Mouse (Mus musculus): Measurements from ENCODE around the gene Abcf1. TPM values are rescaled to one million over a fixed set of nuclear protein-coding genes. Genes with fewer than 3 reads are reported as not detected.
"Not testable (repeated sequence)": the region's sequence is repeated elsewhere in the genome, so short reads cannot be mapped to it uniquely, and the experiment has no call there.

The Abcf1 gene
- polyA plus RNA-seq (2015; fragmentation: Nextera tagmentation; extraction: Ambion mirVana): 90.5 and 111 TPM in 2 replicates

DNA sequence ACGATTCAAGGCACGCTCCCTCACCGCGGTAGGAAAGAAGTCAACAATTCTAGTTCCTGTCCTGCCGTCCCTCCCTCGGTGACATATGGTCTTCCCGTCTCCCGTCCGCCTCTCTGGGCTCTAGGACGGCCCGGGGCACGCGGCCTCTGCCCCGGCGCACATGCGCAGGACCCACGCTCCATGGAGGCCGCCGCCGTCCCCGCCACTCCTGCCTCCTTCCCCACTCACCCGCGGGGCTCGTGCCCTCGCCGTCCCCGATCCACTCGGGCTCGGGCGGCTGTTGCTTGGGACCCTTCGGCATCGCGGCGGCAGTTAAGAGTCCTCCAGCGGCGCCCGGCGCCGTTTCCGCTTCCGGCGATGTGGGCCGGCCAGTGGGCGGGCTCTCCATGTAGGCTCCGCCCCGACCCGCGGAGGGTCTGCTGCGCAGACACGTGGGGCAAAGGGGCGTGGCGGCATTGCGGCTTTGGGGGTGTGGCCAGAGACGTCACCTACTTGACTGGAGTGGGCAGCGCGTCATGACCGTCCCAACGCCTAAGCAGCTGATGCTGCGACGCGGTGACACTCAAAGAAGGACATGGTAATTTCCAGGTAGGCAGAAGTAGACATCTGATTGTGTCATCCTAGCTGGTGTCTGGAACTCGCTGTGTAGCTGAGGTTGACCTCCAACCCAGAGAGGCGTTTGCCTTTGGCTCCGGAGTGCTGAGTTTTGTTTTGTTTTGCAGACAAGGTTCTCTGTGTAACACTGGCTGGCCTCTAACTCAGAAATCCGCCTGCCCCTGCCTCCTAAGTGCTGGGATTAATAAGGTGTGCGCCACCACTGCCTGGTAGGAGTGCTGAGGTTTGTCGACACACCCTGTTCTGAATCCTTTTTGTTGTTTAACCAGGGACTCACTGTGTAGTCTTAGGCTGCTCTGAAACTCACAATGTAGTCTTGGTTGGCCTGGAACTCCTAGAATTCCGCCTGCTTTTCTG, at the start of gene Abcf1:
TSS of gene Abcf1 (minus strand) at position 344 of the 972 bp plus-strand sequence.
- WGBS: under 1% methylated on average over 68 of the region's 68 CpGs

GRCm38 (mm10) chr17:36018979-36019378, 49.4 kb upstream of the Abcf1 start:
- WGBS: 80% methylated on average over 2 of the region's 2 CpGs

More for the DNA sequence above, at the start of gene Abcf1:
- no peaks in the 10 kb centered on the region for H3K9me3 ChIP-seq
- ATAC-seq (ENCODE audit: low read depth): peak; percentile 96
- H3K27ac ChIP-seq (replicated peaks): peak within 1 kb of the TSS; percentile 79
- peak within 1 kb of the TSS; percentile 82 for H3K4me2 ChIP-seq
- H3K36me3 ChIP-seq: peaks cover 43% of the 10 kb centered on the region
- H3K9ac ChIP-seq: peak within 1 kb of the TSS; percentile 77
- H3K4me3 ChIP-seq: peak within 1 kb of the TSS; percentile 70
- peaks cover 29% of the 10 kb centered on the region for H3K4me1 ChIP-seq (replicated peaks)
- H3K27me3 ChIP-seq: no peaks in the 10 kb centered on the region

DNA sequence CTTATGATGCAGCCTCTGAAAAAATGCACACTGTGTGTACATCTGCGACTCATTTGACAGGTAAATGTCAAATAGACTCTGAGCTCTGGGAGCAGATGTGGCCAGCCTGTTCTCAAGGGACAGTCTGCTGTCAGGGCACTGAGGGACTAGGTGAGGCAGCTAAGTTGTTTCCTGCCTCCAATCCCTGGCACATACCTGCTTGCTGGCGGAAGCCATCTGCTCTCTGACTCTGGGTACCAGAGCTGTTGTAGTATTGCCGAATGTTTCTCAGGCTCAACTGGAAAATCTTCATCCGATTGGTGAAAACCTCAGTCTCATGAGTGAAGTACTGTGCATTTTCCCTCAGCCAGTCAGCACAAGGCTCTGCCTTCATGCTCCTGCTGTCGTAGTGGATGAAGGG, 47.5 kb upstream of the Abcf1 start:
- no peak for ATAC-seq (ENCODE audit: low read depth)
- Histone ChIP-seq H3K4me1 (replicated peaks) (no peaks in the 10 kb centered on the region), H3K9me3 (no peaks in the 10 kb centered on the region), H3K4me3 (no peak overlapping the region), H3K4me2 (no peak overlapping the region), H3K27ac (replicated peaks) (no peak overlapping the region), H3K27me3 (no peaks in the 10 kb centered on the region), H3K36me3 (peaks cover 20% of the 10 kb centered on the region), H3K9ac (no peak overlapping the region)
- 95% methylated on average over 5 of the region's 5 CpGs for WGBS

More at GRCm38 (mm10) chr17:36018979-36019378, 49.4 kb upstream of the Abcf1 start:
- Histone ChIP-seq H3K9me3 (no peaks in the 10 kb centered on the region), H3K27me3 (no peaks in the 10 kb centered on the region), H3K9ac (no peak overlapping the region), H3K4me1 (replicated peaks) (peaks cover 4% of the 10 kb centered on the region; the same call in 1 of the 2 replicates), H3K4me2 (no peak overlapping the region), H3K27ac (replicated peaks) (no peak overlapping the region), H3K36me3 (peaks cover 20% of the 10 kb centered on the region), H3K4me3 (no peak overlapping the region)
- no peak for ATAC-seq (ENCODE audit: low read depth)

- Histone ChIP-seq H3K9ac (no peak overlapping the region), H3K4me1 (replicated peaks) (no peaks in the 10 kb centered on the region), H3K27me3 (no peaks in the 10 kb centered on the region)
Observed at GRCm38 (mm10) chr17:36014977-36015376, 45.4 kb upstream of the Abcf1 start.

GRCm38 (mm10) chr17:36004409-36004808, 34.8 kb upstream of the Abcf1 start:
- H3K4me3 ChIP-seq; H3K4me2 ChIP-seq; H3K9me3 ChIP-seq; ATAC-seq (ENCODE audit: low read depth); H3K27ac ChIP-seq (replicated peaks); H3K4me1 ChIP-seq (replicated peaks); H3K9ac ChIP-seq; H3K27me3 ChIP-seq: not testable (repeated sequence)
- H3K36me3 ChIP-seq: peaks cover 12% of the 10 kb centered on the region; the same call in 1 of the 2 replicates
- 94% methylated on average over 7 of the region's 7 CpGs for WGBS

More at GRCm38 (mm10) chr17:36014977-36015376, 45.4 kb upstream of the Abcf1 start:
- peaks cover 20% of the 10 kb centered on the region for H3K36me3 ChIP-seq
- no peaks in the 10 kb centered on the region for H3K9me3 ChIP-seq
- no peak for ATAC-seq (ENCODE audit: low read depth)
- H3K27ac ChIP-seq (replicated peaks): no peak overlapping the region
- H3K4me2 ChIP-seq: no peak overlapping the region
- no peak overlapping the region for H3K4me3 ChIP-seq
- WGBS: 92% methylated on average over 5 of the region's 5 CpGs

- Histone ChIP-seq H3K4me1 (replicated peaks) (0 out of 2 replicates have a peak, but pooled peaks cover 6% of the 10 kb centered on the region), H3K27me3 (no peaks in the 10 kb centered on the region), H3K4me3 (no peak overlapping the region), H3K27ac (replicated peaks) (no peak overlapping the region), H3K36me3 (peaks cover 12% of the 10 kb centered on the region; the same call in 1 of the 2 replicates), H3K9me3 (no peaks in the 10 kb centered on the region), H3K4me2 (no peak overlapping the region), H3K9ac (no peak overlapping the region)
- no peak for ATAC-seq (ENCODE audit: low read depth)
- WGBS: 90% methylated on average over 7 of the region's 7 CpGs
Observed at GRCm38 (mm10) chr17:36003331-36003730, 33.8 kb upstream of the Abcf1 start.

GRCm38 (mm10) chr17:36001966-36002365, 32.4 kb upstream of the Abcf1 start:
- no peaks in the 10 kb centered on the region for H3K27me3 ChIP-seq
- no peak overlapping the region for H3K9ac ChIP-seq
- no peaks in the 10 kb centered on the region for H3K9me3 ChIP-seq
- H3K4me2 ChIP-seq: no peak overlapping the region
- peaks cover 12% of the 10 kb centered on the region; the same call in 1 of the 2 replicates for H3K36me3 ChIP-seq
- no peak overlapping the region for H3K4me3 ChIP-seq
- no peak overlapping the region for H3K27ac ChIP-seq (replicated peaks)
- 98% methylated on average over 6 of the region's 6 CpGs for WGBS
- no peak for ATAC-seq (ENCODE audit: low read depth)
- H3K4me1 ChIP-seq (replicated peaks): peaks cover 16% of the 10 kb centered on the region; the same call in 1 of the 2 replicates

GRCm38 (mm10) chr17:36001121-36001897, 31.7 kb upstream of the Abcf1 start:
- H3K4me2 ChIP-seq: no peak overlapping the region

GRCm38 (mm10) chr17:36000349-36000748, 30.8 kb upstream of the Abcf1 start:
- 85% methylated on average over 4 of the region's 4 CpGs for WGBS
- Histone ChIP-seq H3K9ac (no peak overlapping the region), H3K4me2 (no peak overlapping the region), H3K27ac (replicated peaks) (no peak overlapping the region), H3K4me3 (no peak overlapping the region), H3K27me3 (no peaks in the 10 kb centered on the region), H3K4me1 (replicated peaks) (peaks cover 31% of the 10 kb centered on the region), H3K9me3 (no peaks in the 10 kb centered on the region), H3K36me3 (no peaks in the 10 kb centered on the region)
- no peak for ATAC-seq (ENCODE audit: low read depth)

More at GRCm38 (mm10) chr17:36001121-36001897, 31.7 kb upstream of the Abcf1 start:
- Histone ChIP-seq H3K9ac (no peak overlapping the region), H3K27me3 (no peaks in the 10 kb centered on the region), H3K27ac (replicated peaks) (no peak overlapping the region), H3K9me3 (no peaks in the 10 kb centered on the region), H3K36me3 (peaks cover 5% of the 10 kb centered on the region; the same call in 1 of the 2 replicates), H3K4me3 (no peak overlapping the region), H3K4me1 (replicated peaks) (peaks cover 21% of the 10 kb centered on the region)
- no peak for ATAC-seq (ENCODE audit: low read depth)
- WGBS: 94% methylated on average over 12 of the region's 12 CpGs

DNA sequence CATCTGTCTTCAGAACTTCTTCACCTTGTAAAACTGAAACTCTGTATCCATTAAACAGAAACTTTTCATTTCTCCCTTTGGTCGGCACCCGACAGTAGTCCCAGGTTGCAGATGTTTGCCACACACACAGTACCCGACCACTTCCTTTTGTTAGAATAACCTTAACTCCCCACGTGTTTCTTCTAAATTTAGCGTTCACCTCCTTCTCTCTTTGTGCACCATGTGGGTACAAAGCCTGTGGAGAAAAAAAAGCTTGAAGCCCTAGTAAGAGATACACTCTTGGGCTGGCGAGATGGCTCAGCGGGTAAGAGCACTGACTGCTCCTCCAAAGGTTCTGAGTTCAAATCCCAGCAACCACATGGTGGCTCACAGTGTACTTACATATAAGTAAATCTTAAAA, 29.8 kb upstream of the Abcf1 start:
- no peak for ATAC-seq (ENCODE audit: low read depth)
- Histone ChIP-seq H3K27ac (replicated peaks) (no peak overlapping the region), H3K27me3 (no peaks in the 10 kb centered on the region), H3K9ac (no peak overlapping the region), H3K9me3 (no peaks in the 10 kb centered on the region), H3K36me3 (no peaks in the 10 kb centered on the region), H3K4me3 (no peak overlapping the region), H3K4me2 (no peak overlapping the region), H3K4me1 (replicated peaks) (peaks cover 35% of the 10 kb centered on the region)
- 92% methylated on average over 7 of the region's 7 CpGs for WGBS

DNA sequence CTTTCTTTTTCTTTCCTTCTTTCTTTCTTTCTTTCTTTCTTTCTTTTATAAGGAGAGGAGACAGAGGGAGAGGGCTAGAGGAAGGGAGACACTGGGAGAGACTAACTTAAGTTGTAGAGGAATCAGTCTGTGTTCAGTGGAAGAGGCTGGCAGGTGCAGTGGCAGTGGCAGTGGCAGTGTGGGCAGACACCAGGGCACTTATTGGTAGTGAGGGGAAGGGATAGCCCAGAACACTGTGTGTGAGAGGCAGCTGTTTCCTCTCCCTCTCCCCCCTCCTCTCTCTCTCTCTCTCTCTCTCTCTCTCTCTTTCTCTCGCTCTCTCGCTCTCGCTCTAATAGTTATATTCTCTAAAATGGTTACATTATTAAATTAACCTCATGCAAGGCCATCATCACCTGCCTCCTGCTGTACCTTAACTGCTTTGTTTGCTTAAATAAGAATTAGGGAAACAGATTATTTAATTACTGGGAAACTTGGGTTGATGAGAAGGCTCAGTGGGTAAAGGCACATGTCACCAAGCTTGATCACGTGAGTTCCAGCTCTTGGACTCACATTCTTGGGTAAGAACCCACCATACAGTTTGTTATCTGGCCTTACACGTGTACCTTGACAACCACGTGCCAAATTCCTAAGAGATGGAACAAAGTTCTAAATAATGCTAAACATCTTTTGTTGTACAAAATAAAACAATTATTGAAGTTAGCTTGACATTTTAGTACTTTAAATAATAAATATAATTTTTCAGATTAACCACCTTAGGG, 29.2 kb upstream of the Abcf1 start:
- no peak for ATAC-seq (ENCODE audit: low read depth)
- Histone ChIP-seq H3K36me3 (no peaks in the 10 kb centered on the region), H3K27ac (replicated peaks) (no peak overlapping the region), H3K27me3 (no peaks in the 10 kb centered on the region), H3K4me2 (no peak overlapping the region), H3K4me1 (replicated peaks) (peaks cover 35% of the 10 kb centered on the region), H3K9ac (no peak overlapping the region), H3K4me3 (no peak overlapping the region), H3K9me3 (no peaks in the 10 kb centered on the region)
- 86% methylated on average over 6 of the region's 6 CpGs for WGBS
